Mouse (Mus musculus) liver, postnatal 0 days (tissue): ENCODE data around the gene Tepsin. TPM values are rescaled to one million over a fixed set of nuclear protein-coding genes. Genes with fewer than 3 reads are reported as not detected.

Source experiments
- ATAC-seq: fragments of 200-750 bp; cut with Nextera tagmentation; 2 replicates; pipeline ENCODE4 v1.8.0; 2017; ENCODE audit warnings: mild to moderate bottlenecking, moderate library complexity
- DNase-seq: peaks from one replicate; pipeline ENCODE4 v3.0.0-alpha.2; 2016
- H3K27ac ChIP-seq: fragments of 300-500 bp; sonication (generic); 2 replicates; pipeline ENCODE4 v1.5.1; 2014; ENCODE audit warnings: antibody characterized with exemption, moderate library complexity, mild to moderate bottlenecking, low read depth
- H3K27me3 ChIP-seq: fragments of 300-500 bp; sonication (generic); 2 replicates; pipeline ENCODE4 v1.6.1; 2014; ENCODE audit warnings: low read length, control low read depth, mixed read lengths; ENCODE audit not compliant: insufficient read depth
- H3K36me3 ChIP-seq: fragments of 300-500 bp; sonication (generic); replicated peaks from 2 replicates; pipeline ENCODE4 v1.6.1; 2014; ENCODE audit warnings: mild to moderate bottlenecking, control low read depth, low read length, moderate library complexity, mixed read lengths; ENCODE audit not compliant: insufficient read depth
- H3K4me1 ChIP-seq: fragments of 300-500 bp; sonication (generic); 2 replicates; pipeline ENCODE4 v1.6.1; 2014; ENCODE audit warnings: antibody characterized with exemption, mild to moderate bottlenecking, control low read depth; ENCODE audit not compliant: insufficient read depth
- H3K4me2 ChIP-seq: fragments of 300-500 bp; sonication (generic); 2 replicates; pipeline ENCODE4 v1.6.1; 2014; ENCODE audit warnings: low read depth, mild to moderate bottlenecking, low read length, moderate library complexity, mixed read lengths
- H3K4me3 ChIP-seq: fragments of 300-500 bp; sonication (generic); 2 replicates; pipeline ENCODE4 v1.5.1; 2014; ENCODE audit warnings: low read depth, low read length
- H3K9ac ChIP-seq: fragments of 300-500 bp; sonication (generic); replicated peaks from 2 replicates; pipeline ENCODE4 v1.6.1; 2014; ENCODE audit warnings: mild to moderate bottlenecking, moderate library complexity
- H3K9me3 ChIP-seq: fragments of 300-500 bp; sonication (generic); 2 replicates; pipeline ENCODE4 v1.6.1; 2016; ENCODE audit warnings: mild to moderate bottlenecking, control low read depth, low read length, mixed read lengths
- CTCF ChIP-seq: sonication (generic); IDR thresholded peaks from 2 replicates; pipeline ENCODE4 v1.5.1; 2016; ENCODE audit warnings: antibody characterized with exemption, low read depth
- EP300 ChIP-seq: IDR thresholded peaks from 2 replicates; pipeline ENCODE4 v1.6.1; 2016; ENCODE audit warnings: antibody characterized with exemption, low read depth, mild to moderate bottlenecking
- WGBS: fragments of 180-500 bp; shearing (Covaris S2); extraction: QIAGEN DNeasy Blood & Tissue Kit; methylation state at CpG from one replicate; pipeline ENCODE4 v1.1.7; 2014; ENCODE audit not compliant: insufficient replicate concordance; 5-methylcytosine and 5-hydroxymethylcytosine counted together
- polyA plus RNA-seq: library from polyadenylated mRNA; unstranded; fragments of >200 nt; fragmentation: Nextera tagmentation; extraction: Ambion mirVana; gene quantifications from 2 replicates; pipeline ENCODE4 v1.2.1, GENCODE M21; 2015

Gene Tepsin
- polyA plus RNA-seq, 1 experiment from 2014 or later, result 4.2 TPM

DNA sequence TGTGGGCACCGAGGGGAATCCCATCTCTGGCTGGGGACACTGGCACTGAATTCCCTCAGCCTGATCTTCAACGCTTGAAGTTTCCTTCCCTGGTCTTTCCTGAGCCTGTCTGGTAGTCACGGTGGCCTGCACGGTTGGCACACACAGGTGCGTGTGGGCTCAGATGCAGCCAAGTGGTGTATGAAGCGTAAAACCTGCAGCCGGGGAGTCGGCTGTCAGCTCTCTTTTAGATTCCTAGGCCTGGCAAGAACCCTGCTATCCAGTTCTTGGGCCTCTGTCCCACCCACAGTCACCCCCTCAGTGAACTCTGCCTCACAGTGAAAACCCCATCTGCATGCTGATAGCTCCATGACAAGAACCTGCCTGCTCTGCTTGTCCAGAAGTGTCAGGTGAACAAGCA is 37.9 kb downstream of the Tepsin start:
- Histone ChIP-seq H3K36me3 (no peaks in the 10 kb centered on the region), H3K4me2 (no peak overlapping the region), H3K4me3 (no peak overlapping the region), H3K4me1 (peaks cover 12% of the 10 kb centered on the region), H3K27me3 (no peaks in the 10 kb centered on the region), H3K27ac (no peak overlapping the region), H3K9ac (no peak overlapping the region), H3K9me3 (no peaks in the 10 kb centered on the region)
- 70% methylated on average over 8 of the region's 8 CpGs for WGBS
- no peak for DNase-seq
- no peak for ATAC-seq
- TF ChIP-seq CTCF, result no peak
- TF ChIP-seq EP300, result no peak

DNA sequence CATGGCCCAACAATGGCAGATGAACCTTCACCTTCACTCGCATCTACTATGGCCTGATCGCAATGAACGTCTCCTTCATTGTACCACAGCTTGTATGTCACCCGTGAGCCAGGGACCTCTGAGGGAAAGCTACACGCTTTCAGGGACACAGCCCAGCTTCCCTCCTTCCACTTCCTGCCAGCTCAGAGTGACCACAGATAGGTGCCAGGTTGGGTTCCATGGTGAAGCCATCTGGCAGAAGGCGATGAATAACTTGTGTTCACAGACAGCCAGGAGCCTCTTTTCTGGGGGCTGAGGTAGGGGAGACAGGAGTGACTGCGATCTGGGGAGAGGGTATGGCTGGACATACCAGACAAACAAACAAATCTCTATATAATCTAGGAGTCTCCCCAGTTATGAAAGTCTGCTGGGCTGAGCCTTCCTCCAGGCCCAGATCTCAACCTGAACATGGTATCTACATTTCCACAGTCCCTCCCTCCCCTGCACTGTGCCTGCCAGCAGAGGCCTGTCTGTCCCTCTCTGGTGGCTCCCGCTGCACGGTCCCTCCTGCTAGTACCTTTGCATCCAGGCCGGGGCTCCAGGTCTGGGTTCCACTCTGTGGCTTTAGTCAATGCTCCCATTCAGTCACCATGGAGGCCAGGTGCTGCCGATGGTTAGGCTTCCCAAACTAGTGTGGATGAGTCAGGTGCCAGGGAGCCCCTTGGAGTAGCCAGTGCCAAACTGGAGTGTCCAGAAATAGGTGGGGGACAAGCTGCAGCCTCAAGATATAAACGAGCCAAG is 42.4 kb downstream of the Tepsin start:
- no peak for ATAC-seq
- no peak overlapping the region for H3K4me3 ChIP-seq
- H3K9me3 ChIP-seq, result no peaks in the 10 kb centered on the region
- no peaks in the 10 kb centered on the region for H3K36me3 ChIP-seq
- H3K4me1 ChIP-seq, result no peaks in the 10 kb centered on the region
- WGBS, result 76% methylated on average over 12 of the region's 12 CpGs
- no peak overlapping the region for H3K9ac ChIP-seq
- H3K27ac ChIP-seq, result no peak overlapping the region
- no peak overlapping the region for H3K4me2 ChIP-seq
- no peak for DNase-seq
- H3K27me3 ChIP-seq, result no peaks in the 10 kb centered on the region
- no peak for TF ChIP-seq CTCF
- no peak for TF ChIP-seq EP300

DNA sequence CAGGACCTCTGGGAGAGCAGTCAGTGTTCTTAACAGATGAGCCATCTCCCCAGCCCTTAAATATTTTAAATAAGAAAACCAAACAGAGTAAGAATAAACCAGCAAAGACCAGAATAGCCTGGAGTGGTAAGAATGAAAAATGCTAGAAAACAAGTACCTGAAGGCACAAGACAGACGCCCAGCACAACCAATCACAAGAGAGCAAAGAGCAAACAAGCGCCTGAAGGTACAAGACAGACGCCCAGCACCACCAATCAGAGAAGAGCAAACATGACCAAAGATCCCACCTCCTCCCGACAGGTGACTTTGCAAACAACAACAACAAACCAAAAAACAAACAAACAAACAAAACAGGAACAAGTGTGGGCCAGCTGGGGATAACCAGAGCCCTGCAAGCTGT is 44.7 kb downstream of the Tepsin start:
- TF ChIP-seq CTCF (no peak), EP300 (no peak)
- 74% methylated on average over 4 of the region's 4 CpGs for WGBS
- H3K9me3 ChIP-seq, result no peaks in the 10 kb centered on the region
- H3K27ac ChIP-seq, result no peak overlapping the region
- ATAC-seq (no peak), DNase-seq (no peak)
- H3K4me1 ChIP-seq, result no peaks in the 10 kb centered on the region
- no peak overlapping the region for H3K9ac ChIP-seq
- H3K4me2 ChIP-seq, result no peak overlapping the region
- no peaks in the 10 kb centered on the region for H3K36me3 ChIP-seq
- peaks cover 2% of the 10 kb centered on the region; the same call in 1 of the 2 replicates for H3K27me3 ChIP-seq
- H3K4me3 ChIP-seq, result no peak overlapping the region

DNA sequence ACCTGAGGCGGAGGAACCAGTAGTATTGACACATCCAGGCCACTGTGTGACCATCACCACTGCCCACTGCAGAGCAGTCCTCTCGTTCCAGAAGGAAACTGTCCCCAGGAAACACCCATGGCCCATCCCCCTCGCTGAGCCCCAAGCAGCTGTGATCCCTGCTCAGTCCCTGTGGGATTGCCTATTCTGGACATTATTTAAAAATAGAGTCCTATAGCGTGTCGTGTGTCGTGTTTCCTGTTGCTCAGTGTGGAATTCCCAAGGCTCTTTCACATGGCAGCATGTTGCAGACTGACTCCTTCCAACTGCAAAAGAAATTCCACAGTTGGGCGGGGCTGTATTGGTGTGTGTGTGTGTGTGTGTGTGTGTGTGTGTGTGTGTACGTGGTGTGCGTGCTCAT is 46.3 kb downstream of the Tepsin start:
- no peak overlapping the region for H3K4me2 ChIP-seq
- no peak for TF ChIP-seq EP300
- no peak for TF ChIP-seq CTCF
- ATAC-seq, result no peak
- peaks cover 4% of the 10 kb centered on the region; the same call in 1 of the 2 replicates for H3K4me1 ChIP-seq
- peaks cover 18% of the 10 kb centered on the region for H3K27me3 ChIP-seq
- no peak overlapping the region for H3K9ac ChIP-seq
- no peaks in the 10 kb centered on the region for H3K9me3 ChIP-seq
- H3K4me3 ChIP-seq, result no peak overlapping the region
- no peak overlapping the region for H3K27ac ChIP-seq
- DNase-seq, result no peak
- WGBS, result 64% methylated on average over 9 of the region's 9 CpGs
- no peaks in the 10 kb centered on the region for H3K36me3 ChIP-seq

DNA sequence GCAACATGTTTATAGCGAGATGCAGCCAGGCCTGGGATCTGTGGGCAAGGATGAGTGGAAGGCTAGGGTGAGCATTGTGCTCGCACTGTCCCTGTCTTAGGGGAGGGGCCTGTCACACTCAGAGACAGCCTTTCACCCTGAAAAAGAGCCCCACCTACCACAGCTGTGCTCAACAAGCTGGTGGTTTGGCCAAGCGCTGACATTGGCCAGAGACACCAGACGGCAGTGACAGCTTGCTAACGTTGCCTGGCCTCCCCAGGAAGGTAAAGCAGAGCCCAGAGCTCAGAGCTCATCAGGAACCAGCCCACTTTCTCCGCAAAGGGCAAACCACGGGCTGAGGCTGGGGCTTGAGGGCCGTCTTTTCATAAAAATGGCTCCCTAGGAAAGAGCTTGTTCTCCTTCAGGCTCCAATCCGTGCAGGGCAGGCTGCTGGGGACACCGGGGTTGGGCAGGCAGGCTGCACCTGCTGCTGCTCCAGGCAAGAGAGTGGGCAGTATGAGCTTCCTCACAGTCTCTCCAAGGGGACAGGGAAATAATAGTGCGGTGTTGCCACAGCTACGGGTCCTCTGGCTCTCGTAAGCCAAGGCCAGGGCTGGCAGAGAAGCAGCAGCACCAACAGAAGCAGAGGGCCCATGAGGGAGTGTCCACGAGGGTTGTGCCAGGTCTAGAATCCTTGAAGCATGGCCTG is 47.3 kb downstream of the Tepsin start:
- TF ChIP-seq CTCF (no peak), EP300 (no peak)
- no peak overlapping the region for H3K9ac ChIP-seq
- H3K4me2 ChIP-seq, result no peak overlapping the region
- ATAC-seq (no peak; the same call in 1 of the 2 replicates), DNase-seq (no peak)
- H3K27me3 ChIP-seq, result peaks cover 28% of the 10 kb centered on the region
- H3K4me1 ChIP-seq, result peaks cover 6% of the 10 kb centered on the region; the same call in 1 of the 2 replicates
- 44% methylated on average over 14 of the region's 14 CpGs for WGBS
- no peak overlapping the region for H3K27ac ChIP-seq
- no peak overlapping the region for H3K4me3 ChIP-seq
- H3K36me3 ChIP-seq, result no peaks in the 10 kb centered on the region
- H3K9me3 ChIP-seq, result no peaks in the 10 kb centered on the region

DNA sequence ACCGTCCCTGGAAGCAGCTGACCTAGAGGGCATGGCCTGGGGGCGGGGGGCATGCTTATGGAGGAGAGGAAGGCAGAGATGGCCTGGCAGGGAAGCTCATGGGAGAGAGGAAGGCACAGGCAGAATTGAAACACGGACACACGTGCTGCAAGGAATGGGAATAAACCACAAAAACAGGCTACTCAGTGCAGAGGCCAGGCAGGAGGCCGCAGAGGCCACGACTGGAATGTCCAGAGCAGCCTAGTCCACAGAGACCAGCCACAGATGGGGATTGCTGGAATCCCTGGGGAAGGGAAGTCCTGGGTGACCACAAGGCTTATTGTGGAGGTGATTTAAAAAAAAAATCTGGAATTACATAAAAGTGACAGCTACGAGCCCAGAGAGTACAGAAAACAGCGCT is 49.5 kb downstream of the Tepsin start:
- no peaks in the 10 kb centered on the region for H3K36me3 ChIP-seq
- H3K9me3 ChIP-seq, result no peaks in the 10 kb centered on the region
- H3K27me3 ChIP-seq, result peaks cover 37% of the 10 kb centered on the region
- H3K4me2 ChIP-seq, result no peak overlapping the region
- peaks cover 6% of the 10 kb centered on the region; the same call in 1 of the 2 replicates for H3K4me1 ChIP-seq
- DNase-seq (no peak), ATAC-seq (no peak)
- no peak overlapping the region for H3K27ac ChIP-seq
- H3K9ac ChIP-seq, result no peak overlapping the region
- H3K4me3 ChIP-seq, result no peak overlapping the region
- TF ChIP-seq EP300 (no peak), CTCF (no peak)
- WGBS, result 75% methylated on average over 8 of the region's 8 CpGs
